Mouse (Mus musculus) small intestine, adult 2 months (tissue): ENCODE data around the gene Rpusd2. TPM values are rescaled to one million over a fixed set of nuclear protein-coding genes. Genes with fewer than 3 reads are reported as not detected.

ENCODE experiments used
- H3K27ac ChIP-seq: fragments of 200-500 bp; 2 replicates; pipeline ENCODE4 v1.5.1; 2012; ENCODE audit warnings: low read depth, low read length, control low read depth, inconsistent platforms; ENCODE audit not compliant: insufficient read depth
- H3K27me3 ChIP-seq: fragments of 200-500 bp; 2 replicates; pipeline ENCODE4 v1.6.1; 2012; ENCODE audit warnings: mild to moderate bottlenecking, moderate library complexity, low read length, inconsistent platforms; ENCODE audit not compliant: control insufficient read depth, insufficient read depth
- H3K36me3 ChIP-seq: fragments of 200-500 bp; 2 replicates; pipeline ENCODE4 v1.6.1; 2012; ENCODE audit warnings: mild to moderate bottlenecking, low read length, control low read depth, inconsistent platforms; ENCODE audit not compliant: control insufficient read depth, insufficient read depth
- H3K4me1 ChIP-seq: fragments of 200-500 bp; 2 replicates; pipeline ENCODE4 v1.6.1; 2012; ENCODE audit warnings: low read length, inconsistent platforms, mixed read lengths; ENCODE audit not compliant: control insufficient read depth, insufficient read depth, insufficient read length
- H3K4me3 ChIP-seq: fragments of 200-500 bp; 2 replicates; pipeline ENCODE4 v1.5.1; 2012; ENCODE audit warnings: low read depth, mild to moderate bottlenecking, control low read depth, inconsistent platforms, low read length, moderate library complexity
- CTCF ChIP-seq: fragments of 200-500 bp; IDR thresholded peaks from 2 replicates; pipeline ENCODE4 v1.5.1; 2012; ENCODE audit warnings: low read depth, mild to moderate bottlenecking, control low read depth, inconsistent platforms, low read length, moderate library complexity, mixed read lengths; ENCODE audit not compliant: insufficient replicate concordance, insufficient read length; ENCODE audit errors: extremely low read depth
- POLR2A ChIP-seq: fragments of 200-500 bp; IDR thresholded peaks from 2 replicates; pipeline ENCODE4 v1.6.1; 2012; ENCODE audit warnings: low read depth, mild to moderate bottlenecking, control low read depth, inconsistent platforms, low read length, moderate library complexity
- WGBS: fragments of 180-500 bp; shearing (Covaris S2); methylation state at CpG from one replicate; pipeline ENCODE4 v1.1.7; 2018; 5-methylcytosine and 5-hydroxymethylcytosine counted together
- polyA plus RNA-seq: library from polyadenylated mRNA; depleted of rRNA; stranded (reverse); fragments of >200 nt; gene quantifications from 2 replicates; pipeline ENCODE4 v1.2.3, GENCODE M21; 2012; rRNA removed

Rpusd2 gene
- polyA plus RNA-seq, 1 experiment: 1.9 TPM

DNA sequence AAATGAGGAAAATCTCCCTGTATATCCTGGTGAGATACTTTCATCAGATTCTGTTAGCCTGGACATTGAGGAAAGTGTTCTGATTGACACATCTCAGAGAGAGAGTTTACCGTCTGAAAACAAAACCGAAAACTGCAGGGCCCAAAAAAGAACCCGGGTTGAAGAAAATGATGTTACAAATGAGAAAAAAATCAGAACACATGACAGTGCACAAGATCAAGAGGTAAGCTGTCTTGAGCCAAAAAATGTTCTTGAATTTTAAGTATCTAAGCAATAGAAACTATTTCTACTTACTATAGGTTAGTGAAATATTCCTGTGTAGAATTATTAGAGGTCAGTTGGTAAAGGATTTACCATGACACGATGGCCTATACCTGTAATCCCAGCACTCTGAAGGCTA is 37.8 kb downstream of the Rpusd2 start:
- TF ChIP-seq CTCF (no peak), POLR2A (no peak)
- Histone ChIP-seq H3K27me3 (no peaks in the 10 kb centered on the region), H3K27ac (no peak overlapping the region), H3K36me3 (no peaks in the 10 kb centered on the region), H3K4me3 (no peak overlapping the region), H3K4me1 (no peaks in the 10 kb centered on the region)
- 94% methylated on average over 4 of the region's 4 CpGs for WGBS

DNA sequence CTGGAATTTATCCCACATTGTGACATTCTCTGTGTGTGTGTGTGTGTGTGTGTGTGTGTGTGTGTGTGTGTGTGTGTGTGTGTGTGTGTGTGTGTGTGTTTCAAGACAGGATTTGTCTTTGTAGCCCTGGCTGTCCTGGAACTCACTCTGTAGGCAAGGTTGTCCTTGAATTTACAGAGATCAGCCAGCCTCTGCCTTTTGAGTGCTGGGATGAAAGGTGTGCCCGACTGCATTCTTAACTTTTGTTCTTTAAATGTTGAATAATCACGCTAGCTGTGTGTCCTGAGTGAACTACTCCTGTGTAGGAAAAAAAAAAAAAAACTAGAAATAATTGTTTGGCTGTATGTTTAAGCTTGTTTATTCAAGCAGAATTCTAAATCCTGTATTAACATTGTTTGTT is 51.6 kb downstream of the Rpusd2 start:
- H3K36me3 ChIP-seq: peaks cover 16% of the 10 kb centered on the region
- H3K4me3 ChIP-seq: no peak overlapping the region
- WGBS: 82% methylated on average over 2 of the region's 2 CpGs

More for the DNA sequence above, 51.6 kb downstream of the Rpusd2 start:
- Histone ChIP-seq H3K27ac (no peak overlapping the region), H3K4me1 (no peaks in the 10 kb centered on the region), H3K27me3 (no peaks in the 10 kb centered on the region)
- TF ChIP-seq POLR2A: no peak
- TF ChIP-seq CTCF: no peak

Other genes starting within 250 kb of the Rpusd2 start
- 1.5 and 4.7 TPM in 2 replicates for gene Knstrn, start 220.8 kb upstream of the Rpusd2 start, polyA plus RNA-seq
- 17.6 and 25.7 TPM in 2 replicates for gene Ivd, start 172.8 kb upstream of the Rpusd2 start, polyA plus RNA-seq
- gene Bahd1, start 134.4 kb upstream of the Rpusd2 start, polyA plus RNA-seq: 11.8 and 24.6 TPM in 2 replicates
- gene Chst14, start 108.3 kb upstream of the Rpusd2 start, polyA plus RNA-seq: 3.8 and 4.0 TPM in 2 replicates
- 3.9 and 10.0 TPM in 2 replicates for gene Ccdc32, start 5.4 kb upstream of the Rpusd2 start, polyA plus RNA-seq
- 0.11 and 0.15 TPM in 2 replicates for gene Knl1, start 12.3 kb downstream of the Rpusd2 start, polyA plus RNA-seq
- gene Rad51, start 78.0 kb downstream of the Rpusd2 start, polyA plus RNA-seq: 4.6 and 8.7 TPM in 2 replicates
- 26.2 and 57.3 TPM in 2 replicates for gene Rmdn3, start 122.2 kb downstream of the Rpusd2 start, polyA plus RNA-seq
- 35.0 and 107 TPM in 2 replicates for gene Gchfr, start 133.0 kb downstream of the Rpusd2 start, polyA plus RNA-seq
- 0.03 and 0.04 TPM in 2 replicates for gene Gm14137, start 139.7 kb downstream of the Rpusd2 start, polyA plus RNA-seq
- 20.2 and 46.7 TPM in 2 replicates for gene Zfyve19, start 173.8 kb downstream of the Rpusd2 start, polyA plus RNA-seq
- gene Dnajc17, start 174.0 kb downstream of the Rpusd2 start, polyA plus RNA-seq: 1.5 and 2.9 TPM in 2 replicates
- gene Ppp1r14d, start 195.1 kb downstream of the Rpusd2 start, polyA plus RNA-seq: 124 and 296 TPM in 2 replicates
- gene Spint1, start 202.6 kb downstream of the Rpusd2 start, polyA plus RNA-seq: 139 and 367 TPM in 2 replicates
- gene Rhov, start 236.5 kb downstream of the Rpusd2 start, polyA plus RNA-seq: 2.1 and 3.0 TPM in 2 replicates